Mouse (Mus musculus): ENCODE measurements around the gene Gm37240. TPM values are rescaled to one million over a fixed set of nuclear protein-coding genes. Genes with fewer than 3 reads are reported as not detected.
A peak's percentile ranks its signal among the peaks of the same experiment; 100 is the strongest.

The Gm37240 gene
- polyA plus RNA-seq, 1 experiment from 2014 or later = 3.3 TPM

GRCm38 (mm10) chr3:84610183-84610710 is 1277.1 kb downstream of the Gm37240 start:
- no peak overlapping the region for H3K4me3 ChIP-seq (ENCODE audit: low read depth, low read length)
- 0 out of 2 replicates have a peak, but pooled peaks cover 7% of the 10 kb centered on the region for H3K9me3 ChIP-seq (ENCODE audit: control insufficient read depth)
- H3K27ac ChIP-seq (ENCODE audit: low read depth, low read length) = no peak overlapping the region
- H3K4me2 ChIP-seq (replicated peaks; ENCODE audit: low read depth) = no peak overlapping the region
- peak; percentile 92 for ATAC-seq
- no peak for TF ChIP-seq CTCF (IDR thresholded peaks at IDR 0.05; ENCODE audit: low read depth)
- H3K27me3 ChIP-seq (replicated peaks; ENCODE audit: control insufficient read depth, insufficient read depth, low read length) = no peaks in the 10 kb centered on the region
- no peak overlapping the region for H3K9ac ChIP-seq (ENCODE audit: low read depth, low read length)
- no peaks in the 10 kb centered on the region for H3K36me3 ChIP-seq (ENCODE audit: control insufficient read depth, insufficient read depth)
- 42% methylated on average over 9 of the region's 9 CpGs for WGBS
- no peaks in the 10 kb centered on the region for H3K4me1 ChIP-seq (replicated peaks; ENCODE audit: control insufficient read depth, insufficient read depth, low read length)

- Histone ChIP-seq H3K4me2 (replicated peaks; ENCODE audit: low read depth) (no peak overlapping the region), H3K27ac (ENCODE audit: low read depth, low read length) (no peak overlapping the region)
Observed at GRCm38 (mm10) chr3:84603212-84603611, 1284.1 kb downstream of the Gm37240 start.

GRCm38 (mm10) chr3:84602759-84603158 is 1284.6 kb downstream of the Gm37240 start:
- 71% methylated on average over 2 of the region's 2 CpGs for WGBS
- no peak for TF ChIP-seq CTCF (IDR thresholded peaks at IDR 0.05; ENCODE audit: low read depth)
- no peak overlapping the region for H3K9ac ChIP-seq (ENCODE audit: low read depth, low read length)
- no peak overlapping the region for H3K27ac ChIP-seq (ENCODE audit: low read depth, low read length)
- ATAC-seq = peak; percentile 51; the same call in 1 of the 2 replicates
- H3K4me3 ChIP-seq (ENCODE audit: low read depth, low read length) = no peak overlapping the region
- H3K27me3 ChIP-seq (replicated peaks; ENCODE audit: control insufficient read depth, insufficient read depth, low read length) = no peaks in the 10 kb centered on the region
- H3K36me3 ChIP-seq (ENCODE audit: control insufficient read depth, insufficient read depth) = no peaks in the 10 kb centered on the region
- H3K4me2 ChIP-seq (replicated peaks; ENCODE audit: low read depth) = no peak overlapping the region
- H3K4me1 ChIP-seq (replicated peaks; ENCODE audit: control insufficient read depth, insufficient read depth, low read length) = no peaks in the 10 kb centered on the region
- H3K9me3 ChIP-seq (ENCODE audit: control insufficient read depth) = 0 out of 2 replicates have a peak, but pooled peaks cover 7% of the 10 kb centered on the region

More at GRCm38 (mm10) chr3:84603212-84603611, 1284.1 kb downstream of the Gm37240 start:
- no peaks in the 10 kb centered on the region for H3K27me3 ChIP-seq (replicated peaks; ENCODE audit: control insufficient read depth, insufficient read depth, low read length)
- no peaks in the 10 kb centered on the region for H3K36me3 ChIP-seq (ENCODE audit: control insufficient read depth, insufficient read depth)
- TF ChIP-seq CTCF (IDR thresholded peaks at IDR 0.05; ENCODE audit: low read depth) = no peak
- H3K9me3 ChIP-seq (ENCODE audit: control insufficient read depth) = 0 out of 2 replicates have a peak, but pooled peaks cover 7% of the 10 kb centered on the region
- no peak overlapping the region for H3K4me3 ChIP-seq (ENCODE audit: low read depth, low read length)
- H3K4me1 ChIP-seq (replicated peaks; ENCODE audit: control insufficient read depth, insufficient read depth, low read length) = no peaks in the 10 kb centered on the region
- no peak overlapping the region for H3K9ac ChIP-seq (ENCODE audit: low read depth, low read length)
- WGBS = 26% methylated on average over 3 of the region's 9 CpGs
- ATAC-seq = peak; percentile 47; the same call in 1 of the 2 replicates

GRCm38 (mm10) chr3:84601870-84602495 is 1285.3 kb downstream of the Gm37240 start:
- H3K4me1 ChIP-seq (replicated peaks; ENCODE audit: control insufficient read depth, insufficient read depth, low read length) = no peaks in the 10 kb centered on the region
- no peak overlapping the region for H3K9ac ChIP-seq (ENCODE audit: low read depth, low read length)
- H3K4me3 ChIP-seq (ENCODE audit: low read depth, low read length) = no peak overlapping the region
- H3K36me3 ChIP-seq (ENCODE audit: control insufficient read depth, insufficient read depth) = no peaks in the 10 kb centered on the region
- 76% methylated on average over 9 of the region's 9 CpGs for WGBS
- TF ChIP-seq CTCF (IDR thresholded peaks at IDR 0.05; ENCODE audit: low read depth) = no peak
- 0 out of 2 replicates have a peak, but pooled peaks cover 7% of the 10 kb centered on the region for H3K9me3 ChIP-seq (ENCODE audit: control insufficient read depth)
- no peak overlapping the region for H3K4me2 ChIP-seq (replicated peaks; ENCODE audit: low read depth)
- 0 out of 2 replicates have a peak, but pooled peaks cover 3% of the 10 kb centered on the region for H3K27me3 ChIP-seq (replicated peaks; ENCODE audit: control insufficient read depth, insufficient read depth, low read length)
- ATAC-seq = no peak
- H3K27ac ChIP-seq (ENCODE audit: low read depth, low read length) = no peak overlapping the region

- H3K9me3 ChIP-seq (ENCODE audit: control insufficient read depth) = no peaks in the 10 kb centered on the region
- no peak overlapping the region for H3K9ac ChIP-seq (ENCODE audit: low read depth, low read length)
- peaks cover 10% of the 10 kb centered on the region; the same call in 1 of the 2 replicates for H3K27me3 ChIP-seq (replicated peaks; ENCODE audit: control insufficient read depth, insufficient read depth, low read length)
- H3K4me2 ChIP-seq (replicated peaks; ENCODE audit: low read depth) = no peak overlapping the region
- no peaks in the 10 kb centered on the region for H3K36me3 ChIP-seq (ENCODE audit: control insufficient read depth, insufficient read depth)
- H3K4me3 ChIP-seq (ENCODE audit: low read depth, low read length) = no peak overlapping the region
- H3K27ac ChIP-seq (ENCODE audit: low read depth, low read length) = no peak overlapping the region
- no peaks in the 10 kb centered on the region for H3K4me1 ChIP-seq (replicated peaks; ENCODE audit: control insufficient read depth, insufficient read depth, low read length)
- no peak for ATAC-seq
- TF ChIP-seq CTCF (IDR thresholded peaks at IDR 0.05; ENCODE audit: low read depth) = no peak
- WGBS = 80% methylated on average over 6 of the region's 6 CpGs
Observed at GRCm38 (mm10) chr3:84598756-84599155, 1288.6 kb downstream of the Gm37240 start.

- Histone ChIP-seq H3K9ac (ENCODE audit: low read depth, low read length) (no peak overlapping the region), H3K4me2 (replicated peaks; ENCODE audit: low read depth) (no peak overlapping the region), H3K27ac (ENCODE audit: low read depth, low read length) (no peak overlapping the region), H3K27me3 (replicated peaks; ENCODE audit: control insufficient read depth, insufficient read depth, low read length) (peaks cover 11% of the 10 kb centered on the region; the same call in 1 of the 2 replicates), H3K9me3 (ENCODE audit: control insufficient read depth) (no peaks in the 10 kb centered on the region), H3K4me1 (replicated peaks; ENCODE audit: control insufficient read depth, insufficient read depth, low read length) (no peaks in the 10 kb centered on the region), H3K36me3 (ENCODE audit: control insufficient read depth, insufficient read depth) (no peaks in the 10 kb centered on the region), H3K4me3 (ENCODE audit: low read depth, low read length) (no peak overlapping the region)
- TF ChIP-seq CTCF (IDR thresholded peaks at IDR 0.05; ENCODE audit: low read depth) = no peak
- 57% methylated on average over 6 of the region's 6 CpGs for WGBS
- ATAC-seq = peak; percentile 68; the same call in 1 of the 2 replicates
Observed at GRCm38 (mm10) chr3:84597996-84598734, 1289.2 kb downstream of the Gm37240 start.

Data from intestine, postnatal 0 days (tissue).